In genomic region chr2:158675907-158676533, GRCm38 (mm10) we compare ENCODE assay signal across 24 mouse cellular contexts. TPM values are rescaled to one million over a fixed set of nuclear protein-coding genes. Genes with fewer than 3 reads are reported as not detected.
DNase-seq lines count a peak whose midpoint lies in the region; ATAC-seq and TF ChIP-seq lines count a peak whose summit lies in the region.
"Had no signal": no experiment of that assay in that cellular context is flagged by ENCODE, and none has a peak within 500 bp of the region (broad histone marks: within the 10 kb centered on the region; RNA-seq: fewer than 3 reads in every experiment).

No protein-coding gene starts in this region.

- H3K4me3 ChIP-seq in forebrain, embryonic 14.5 days (ENCODE audit: low read depth, low read length): no peak overlapping the region
- H3K4me3 ChIP-seq in forebrain, embryonic 10.5 days: no peak overlapping the region
- H3K4me3 ChIP-seq in forebrain, postnatal 0 days (ENCODE audit: low read depth, low read length): no peak overlapping the region
- no peak overlapping the region for H3K4me3 ChIP-seq in forebrain, embryonic 11.5 days (ENCODE audit: low read depth, low read length)
- H3K4me3 ChIP-seq in CH12.LX (replicated peaks in 1 of 3; ENCODE audit: low read depth in 2 of 3, low read length in 2 of 3, poor library complexity in 1 of 3): peak overlapping the region in 2 of 3 experiments; percentile 10 to 11
- H3K4me3 ChIP-seq: embryonic facial prominence, embryonic 12.5 days; embryonic facial prominence, embryonic 15.5 days; heart, adult 2 months; heart, embryonic 10.5 days; heart, embryonic 13.5 days had no signal

- in situ Hi-C loops in CH12.LX (cut with MboI; ENCODE audit: low pct_ligation_motif_present, low pct_unique_long_range_greater_than_20kb, low sequenced_read_pairs): no loop called here

- ATAC-seq in forebrain, embryonic 14.5 days: peak; percentile 54; the same call in 1 of the 2 replicates
- peak; percentile 60 for ATAC-seq in forebrain, postnatal 0 days
- ATAC-seq in forebrain, embryonic 11.5 days (replicated peaks; ENCODE audit: low FRiP score): no peak
- ATAC-seq in activated CD4-positive, CD25-positive, alpha-beta regulatory T cell, adult 4 months: no peak
- ATAC-seq: hindbrain, postnatal 0 days; intestine, postnatal 0 days had no signal

- no peak; the same call in 1 of the 2 replicates for TF ChIP-seq POLR2A in CH12.LX (IDR thresholded peaks at IDR 0.05; ENCODE audit: low read depth, low read length)

- H3K36me3 ChIP-seq in forebrain, embryonic 14.5 days (ENCODE audit: control insufficient read depth, insufficient read depth, low read length): no peaks in the 10 kb centered on the region
- no peaks in the 10 kb centered on the region for H3K36me3 ChIP-seq in forebrain, embryonic 10.5 days (replicated peaks)
- no peaks in the 10 kb centered on the region for H3K36me3 ChIP-seq in forebrain, postnatal 0 days (ENCODE audit: insufficient read depth)
- no peaks in the 10 kb centered on the region for H3K36me3 ChIP-seq in forebrain, embryonic 11.5 days (ENCODE audit: control insufficient read depth, insufficient read depth, low read length)
- H3K36me3 ChIP-seq in CH12.LX (replicated peaks in 1 of 2; ENCODE audit: control insufficient read depth in 1 of 2, insufficient read depth in 1 of 2, low read length in 1 of 2): peaks cover 11 to 72% of the 10 kb centered on the region in 2 experiments
- no peaks in the 10 kb centered on the region for H3K36me3 ChIP-seq in splenic B cell, adult 2 months (ENCODE audit: control insufficient read depth, insufficient read depth, low read length, poor library complexity, severe bottlenecking)
- H3K36me3 ChIP-seq: embryonic facial prominence, embryonic 12.5 days; embryonic facial prominence, embryonic 15.5 days; heart, embryonic 10.5 days; heart, embryonic 13.5 days had no signal

- peaks cover 16% of the 10 kb centered on the region for H3K4me1 ChIP-seq in forebrain, embryonic 14.5 days (ENCODE audit: control insufficient read depth, insufficient read depth, low read length)
- H3K4me1 ChIP-seq in forebrain, embryonic 10.5 days: peaks cover 35% of the 10 kb centered on the region
- peaks cover 6% of the 10 kb centered on the region; the same call in 1 of the 2 replicates for H3K4me1 ChIP-seq in forebrain, postnatal 0 days (ENCODE audit: insufficient read depth)
- peaks cover 5% of the 10 kb centered on the region; the same call in 1 of the 2 replicates for H3K4me1 ChIP-seq in forebrain, embryonic 11.5 days (replicated peaks; ENCODE audit: control insufficient read depth, insufficient read depth, low read length)
- peaks cover 43 to 89% of the 10 kb centered on the region in 2 experiments for H3K4me1 ChIP-seq in CH12.LX (ENCODE audit: control insufficient read depth in 1 of 2, insufficient read depth in 2 of 2)

- 88% methylated on average over 12 of the region's 12 CpGs for WGBS in forebrain, embryonic 14.5 days
- 92% methylated on average over 12 of the region's 12 CpGs for WGBS in forebrain, embryonic 10.5 days
- 63% methylated on average over 12 of the region's 12 CpGs for WGBS in forebrain, postnatal 0 days
- WGBS in forebrain, embryonic 11.5 days: 92% methylated on average over 12 of the region's 12 CpGs

- no peak for TF ChIP-seq EP300 in CH12.LX (IDR thresholded peaks at IDR 0.05; ENCODE audit: low read length)

- TF ChIP-seq RAD21 in CH12.LX (IDR thresholded peaks at IDR 0.05; ENCODE audit: low read depth, low read length): no peak

- no peak overlapping the region for H3K4me2 ChIP-seq in forebrain, embryonic 14.5 days (ENCODE audit: low read length)
- no peak overlapping the region for H3K4me2 ChIP-seq in forebrain, postnatal 0 days (ENCODE audit: low read depth)
- H3K4me2 ChIP-seq in forebrain, embryonic 11.5 days (ENCODE audit: low read depth, low read length, severe bottlenecking): no peak overlapping the region
- H3K4me2 ChIP-seq in CH12.LX (ENCODE audit: insufficient read depth, low read depth, poor library complexity, severe bottlenecking): peak overlapping the region; percentile 96
- H3K4me2 ChIP-seq: embryonic facial prominence, embryonic 12.5 days; embryonic facial prominence, embryonic 15.5 days; heart, embryonic 13.5 days; hindbrain, embryonic 14.5 days had no signal

- dilution Hi-C loops in CH12.LX (cut with MboI; ENCODE audit: extremely low pct_ligation_motif_present, extremely low pct_unique_long_range_greater_than_20kb, low sequenced_read_pairs): no loop called here

- no peak for DNase-seq in forebrain, embryonic 14.5 days (ENCODE audit: low spot score)
- no peak for DNase-seq in forebrain, embryonic 10.5 days (ENCODE audit: extremely low spot score, low spot score)
- DNase-seq in forebrain, postnatal 0 days: peak; percentile 65
- DNase-seq in forebrain, embryonic 11.5 days (ENCODE audit: low spot score): no peak
- no peak for DNase-seq in CH12.LX (ENCODE audit: extremely low read depth)
- DNase-seq in splenic B cell, adult 2 months (ENCODE audit: low read depth, low spot score): peak; percentile 9
- DNase-seq: adrenal gland, adult 8-10 months; adrenal gland, postnatal 25 days; cerebellum, adult 18-20 months; cerebellum, adult 9-10 months; cerebellum, postnatal 14 days; gastrocnemius, postnatal 10 days; gastrocnemius, postnatal 36 days; heart, adult 2 months; heart, postnatal 14 days; heart, postnatal 4 days had no signal

- no peaks in the 10 kb centered on the region for H3K9me3 ChIP-seq in forebrain, embryonic 14.5 days (replicated peaks; ENCODE audit: control insufficient read depth, low read length)
- H3K9me3 ChIP-seq in forebrain, embryonic 10.5 days: no peaks in the 10 kb centered on the region; the same call in 1 of the 2 replicates
- no peaks in the 10 kb centered on the region for H3K9me3 ChIP-seq in forebrain, postnatal 0 days (ENCODE audit: low read length)
- no peaks in the 10 kb centered on the region for H3K9me3 ChIP-seq in forebrain, embryonic 11.5 days (ENCODE audit: control insufficient read depth, low read length)
- H3K9me3 ChIP-seq in CH12.LX (replicated peaks; ENCODE audit: low read length): peaks cover 8% of the 10 kb centered on the region
- H3K9me3 ChIP-seq: embryonic facial prominence, embryonic 12.5 days; embryonic facial prominence, embryonic 15.5 days; heart, embryonic 10.5 days; heart, embryonic 13.5 days had no signal

- H3K27ac ChIP-seq in forebrain, embryonic 14.5 days (ENCODE audit: low read depth, low read length): peak overlapping the region; percentile 48; the same call in 1 of the 2 replicates
- H3K27ac ChIP-seq in forebrain, embryonic 10.5 days: no peak overlapping the region
- H3K27ac ChIP-seq in forebrain, postnatal 0 days (ENCODE audit: low read depth, low read length): peak overlapping the region; percentile 78
- no peak overlapping the region for H3K27ac ChIP-seq in forebrain, embryonic 11.5 days (ENCODE audit: low read depth, low read length)
- peak overlapping the region; percentile 64 for H3K27ac ChIP-seq in CH12.LX (ENCODE audit: insufficient read depth, low read depth)
- H3K27ac ChIP-seq: embryonic facial prominence, embryonic 12.5 days; embryonic facial prominence, embryonic 15.5 days; heart, adult 2 months; heart, embryonic 10.5 days; heart, embryonic 13.5 days; hindbrain, embryonic 14.5 days; hindbrain, postnatal 0 days had no signal

- H3K27me3 ChIP-seq in forebrain, embryonic 14.5 days (replicated peaks; ENCODE audit: control insufficient read depth, insufficient read depth, low read length): no peaks in the 10 kb centered on the region
- H3K27me3 ChIP-seq in forebrain, embryonic 10.5 days (ENCODE audit: poor library complexity, severe bottlenecking): 0 out of 2 replicates have a peak, but pooled peaks cover 4% of the 10 kb centered on the region
- H3K27me3 ChIP-seq in forebrain, postnatal 0 days (ENCODE audit: insufficient read depth, low read length): no peaks in the 10 kb centered on the region
- H3K27me3 ChIP-seq in forebrain, embryonic 11.5 days (ENCODE audit: control insufficient read depth, insufficient read depth, low read length): no peaks in the 10 kb centered on the region
- H3K27me3 ChIP-seq in CH12.LX (replicated peaks): no peaks in the 10 kb centered on the region
- no peaks in the 10 kb centered on the region for H3K27me3 ChIP-seq in splenic B cell, adult 2 months (ENCODE audit: control insufficient read depth, insufficient read depth, low read length, poor library complexity, severe bottlenecking)

- no peak overlapping the region for H3K9ac ChIP-seq in forebrain, embryonic 14.5 days (ENCODE audit: low read length)
- no peak overlapping the region for H3K9ac ChIP-seq in forebrain, postnatal 0 days
- no peak overlapping the region for H3K9ac ChIP-seq in forebrain, embryonic 11.5 days (ENCODE audit: low read length)
- H3K9ac ChIP-seq in CH12.LX (ENCODE audit: insufficient read depth, low read depth): peak overlapping the region; percentile 55; the same call in 1 of the 2 replicates
- H3K9ac ChIP-seq: embryonic facial prominence, embryonic 12.5 days; embryonic facial prominence, embryonic 15.5 days; heart, embryonic 13.5 days; hindbrain, embryonic 14.5 days had no signal

- peaks cover 97% of the 10 kb centered on the region for H3K79me2 ChIP-seq in CH12.LX (replicated peaks; ENCODE audit: control insufficient read depth, extremely low read depth, insufficient read depth, poor library complexity, severe bottlenecking)

- no peak for TF ChIP-seq CTCF in forebrain, postnatal 0 days (IDR thresholded peaks at IDR 0.05; ENCODE audit: low read depth)
- TF ChIP-seq CTCF in CH12.LX (conservative IDR thresholded peaks at IDR 0.05 in 1 of 2, IDR thresholded peaks at IDR 0.05 in 1 of 2; ENCODE audit: low read depth in 2 of 2, low read length in 2 of 2): no peak

RNA-seq across cellular contexts. Expression of gene Ppp1r16b, which starts 10.8 kb away (rescaled TPM):
- 12.4 and 18.4 TPM in 2 replicates for polyA plus RNA-seq in forebrain, embryonic 14.5 days (2014; fragmentation: Nextera tagmentation; extraction: Ambion mirVana)
- polyA plus RNA-seq in forebrain, embryonic 10.5 days (2016; fragmentation: Nextera tagmentation; extraction: Ambion mirVana): 2.2 and 2.3 TPM in 2 replicates
- 25.2 and 27.2 TPM in 2 replicates for total RNA-seq in forebrain, postnatal 0 days (2014; rRNA removed)
- polyA plus RNA-seq in forebrain, postnatal 0 days (2015; fragmentation: Nextera tagmentation; extraction: Ambion mirVana): 23.1 and 28.4 TPM in 2 replicates
- 2.8 TPM in 2 replicates for polyA plus RNA-seq in forebrain, embryonic 11.5 days (2014; fragmentation: Nextera tagmentation; extraction: Ambion mirVana)
- total RNA-seq in CH12.LX (2012; rRNA removed): 49.3 and 52.0 TPM in 2 replicates
- 28.9 and 37.7 TPM in 2 replicates for total RNA-seq in CH12.LX (2014; rRNA removed)
- 49.4 and 55.7 TPM in 2 replicates for polyA plus RNA-seq in CH12.LX (2012; ENCODE audit: insufficient read length, low read depth)
- polyA plus RNA-seq in activated CD4-positive, CD25-positive, alpha-beta regulatory T cell, adult 4 months (2017; shearing (Covaris generic)): 100 to 1,000 TPM; 100 to 110 TPM

RNA-seq across cellular contexts. Expression of gene Actr5, which starts 51.3 kb away (rescaled TPM):
- 10.4 and 12.8 TPM in 2 replicates for polyA plus RNA-seq in forebrain, embryonic 14.5 days (2014; fragmentation: Nextera tagmentation; extraction: Ambion mirVana)
- 14.1 and 17.0 TPM in 2 replicates for polyA plus RNA-seq in forebrain, embryonic 10.5 days (2016; fragmentation: Nextera tagmentation; extraction: Ambion mirVana)
- total RNA-seq in forebrain, postnatal 0 days (2014; rRNA removed): 16.5 and 30.8 TPM in 2 replicates
- 8.0 and 8.2 TPM in 2 replicates for polyA plus RNA-seq in forebrain, postnatal 0 days (2015; fragmentation: Nextera tagmentation; extraction: Ambion mirVana)
- polyA plus RNA-seq in forebrain, embryonic 11.5 days (2014; fragmentation: Nextera tagmentation; extraction: Ambion mirVana): 20.6 and 20.7 TPM in 2 replicates
- 20.3 and 24.0 TPM in 2 replicates for total RNA-seq in CH12.LX (2012; rRNA removed)
- 13.9 and 14.4 TPM in 2 replicates for total RNA-seq in CH12.LX (2014; rRNA removed)
- 14.6 and 19.8 TPM in 2 replicates for polyA plus RNA-seq in CH12.LX (2012; ENCODE audit: insufficient read length, low read depth)
- polyA plus RNA-seq in activated CD4-positive, CD25-positive, alpha-beta regulatory T cell, adult 4 months (2017; shearing (Covaris generic)): 1 to 10 TPM; 3.1 to 3.2 TPM

Comparison
In these comparisons a context has a peak if more than half of its experiments do, and no peak if none do; other contexts are left out.
1. ATAC-seq: peak in forebrain, embryonic 14.5 days (single experiment) and forebrain, postnatal 0 days (single experiment); none in forebrain, embryonic 11.5 days (single experiment) and activated CD4-positive, CD25-positive, alpha-beta regulatory T cell, adult 4 months (single experiment).
2. DNase-seq: peak in forebrain, postnatal 0 days (single experiment) and splenic B cell, adult 2 months (single experiment); none in forebrain, embryonic 14.5 days (single experiment), forebrain, embryonic 10.5 days (single experiment), forebrain, embryonic 11.5 days (single experiment) and CH12.LX (single experiment).
3. H3K27ac ChIP-seq: peak in forebrain, embryonic 14.5 days (single experiment), forebrain, postnatal 0 days (single experiment) and CH12.LX (single experiment); none in forebrain, embryonic 10.5 days (single experiment) and forebrain, embryonic 11.5 days (single experiment).
4. H3K4me3 ChIP-seq: peak in CH12.LX (2 of 3); none in forebrain, embryonic 14.5 days (single experiment), forebrain, embryonic 10.5 days (single experiment), forebrain, postnatal 0 days (single experiment) and forebrain, embryonic 11.5 days (single experiment).